Mouse (Mus musculus) Patski (cell line): ENCODE data around the gene Plekhs1. TPM values are rescaled to one million over a fixed set of nuclear protein-coding genes. Genes with fewer than 3 reads are reported as not detected.

Experiments
- ATAC-seq: fragments of 100-300 bp; one replicate; pipeline ENCODE4 v1.8.0; 2021
- CTCF ChIA-PET: fragments of 350-600 bp; sonication (Branson Sonifier 250); formaldehyde crosslinking; loops from one replicate; lab custom pipeline; 2022; ENCODE audit warnings: inconsistent platforms; lab: Charles Lee
- POLR2A ChIA-PET: fragments of 350-600 bp; sonication (Branson Sonifier 250); formaldehyde crosslinking; loops from one replicate; lab custom pipeline; 2022; ENCODE audit warnings: antibody characterized with exemption, inconsistent platforms; lab: Charles Lee
- DNase-seq: peaks from one replicate; pipeline ENCODE4 v3.0.0-alpha.2; 2011; ENCODE audit warnings: low read depth, low spot score
- H3K27me3 ChIP-seq: fragments of 371-371 bp; one replicate; pipeline ENCODE4 v1.5.1; 2021
- CTCF ChIP-seq: fragments of 100-300 bp; IDR thresholded peaks from one replicate; pipeline ENCODE4 v1.5.1; 2021
- in situ Hi-C: fragments of 300-500 bp; cut with MboI; formaldehyde crosslinking; loops from 3 replicates; pipeline ENCODE4 v1.11.1; 2018; ENCODE audit warnings: low pct_unique_long_range_greater_than_20kb, mixed read lengths
- polyA plus RNA-seq: library from polyadenylated mRNA; unstranded; gene quantifications from one replicate; pipeline ENCODE4 v1.2.3, GENCODE M21; 2021

The Plekhs1 gene
- polyA plus RNA-seq, 1 experiment from 2014 or later: 1.8 TPM

DNA sequence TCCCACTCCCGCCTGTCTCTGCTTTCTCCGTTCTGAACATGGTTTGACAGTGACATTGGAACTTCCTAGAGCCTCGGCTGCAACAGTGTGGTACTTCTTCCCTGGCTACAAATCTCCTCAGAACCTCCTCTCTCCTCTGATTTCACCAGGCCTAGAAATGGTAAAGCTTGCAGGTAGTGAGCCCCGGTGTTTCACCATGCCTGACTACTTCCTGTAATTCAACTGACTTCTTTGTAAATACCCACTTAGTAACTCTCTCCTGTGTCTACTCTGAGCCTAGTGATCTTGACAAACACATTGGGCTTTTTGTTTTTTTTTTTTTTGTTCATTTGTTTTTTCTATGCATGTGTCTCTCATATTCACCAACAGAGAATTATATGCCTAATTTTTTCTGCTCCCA is 6.6 kb upstream of the Plekhs1 start:
- DNase-seq (no peak), ATAC-seq (no peak)
- in situ Hi-C loops: no loop called here
- H3K27me3 ChIP-seq: no peaks in the 10 kb centered on the region
- ChIA-PET CTCF (no interaction called here), POLR2A (no interaction called here)
- TF ChIP-seq CTCF: no peak

DNA sequence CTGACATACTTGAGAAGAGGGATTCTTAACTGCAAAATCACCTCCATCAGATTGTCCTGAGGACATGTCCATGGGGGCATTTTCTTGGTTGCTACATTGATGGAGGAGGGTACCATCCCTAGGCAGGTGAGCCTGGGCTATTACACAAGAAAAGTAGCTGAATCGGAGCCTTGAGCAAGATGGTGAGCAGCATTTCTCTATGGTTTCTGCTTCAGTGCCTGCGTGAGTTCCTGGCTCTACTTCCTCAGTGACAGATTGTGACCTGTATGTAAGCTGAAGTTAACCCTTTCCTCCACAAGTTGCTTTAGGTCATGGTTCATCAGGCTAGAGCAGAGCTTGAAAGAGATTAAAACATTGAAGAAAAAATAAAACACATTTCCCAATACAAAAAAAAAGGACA is 6.1 kb upstream of the Plekhs1 start:
- ATAC-seq: no peak

DNA sequence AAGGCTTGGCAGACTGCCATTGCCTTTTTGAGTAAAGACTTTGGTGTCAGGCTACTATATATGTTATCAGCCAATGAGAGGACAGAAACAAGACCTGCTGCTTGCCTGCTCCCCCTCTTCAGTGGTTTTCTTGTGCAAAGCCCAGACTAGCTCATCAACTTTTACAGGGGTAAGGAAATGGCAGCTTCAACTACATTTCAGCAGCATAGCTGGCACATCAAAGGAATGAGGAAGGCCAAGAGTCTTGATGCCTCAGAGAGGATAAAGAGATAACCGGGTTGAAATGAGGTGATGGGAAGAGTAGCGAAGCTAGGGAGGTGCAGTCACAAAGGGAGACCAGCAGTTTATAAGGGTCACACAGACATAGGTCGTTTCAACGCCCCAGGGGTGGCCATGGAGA is 3.9 kb upstream of the Plekhs1 start:
- CTCF ChIA-PET: no interaction called here
- H3K27me3 ChIP-seq: no peaks in the 10 kb centered on the region
- DNase-seq (no peak), ATAC-seq (no peak)
- no peak for TF ChIP-seq CTCF
- in situ Hi-C loops: no loop called here
- POLR2A ChIA-PET: no interaction called here

More for the DNA sequence above, 6.1 kb upstream of the Plekhs1 start:
- in situ Hi-C loops: no loop called here
- POLR2A ChIA-PET: no interaction called here
- DNase-seq: no peak
- H3K27me3 ChIP-seq: no peaks in the 10 kb centered on the region
- CTCF ChIA-PET: no interaction called here
- no peak for TF ChIP-seq CTCF

DNA sequence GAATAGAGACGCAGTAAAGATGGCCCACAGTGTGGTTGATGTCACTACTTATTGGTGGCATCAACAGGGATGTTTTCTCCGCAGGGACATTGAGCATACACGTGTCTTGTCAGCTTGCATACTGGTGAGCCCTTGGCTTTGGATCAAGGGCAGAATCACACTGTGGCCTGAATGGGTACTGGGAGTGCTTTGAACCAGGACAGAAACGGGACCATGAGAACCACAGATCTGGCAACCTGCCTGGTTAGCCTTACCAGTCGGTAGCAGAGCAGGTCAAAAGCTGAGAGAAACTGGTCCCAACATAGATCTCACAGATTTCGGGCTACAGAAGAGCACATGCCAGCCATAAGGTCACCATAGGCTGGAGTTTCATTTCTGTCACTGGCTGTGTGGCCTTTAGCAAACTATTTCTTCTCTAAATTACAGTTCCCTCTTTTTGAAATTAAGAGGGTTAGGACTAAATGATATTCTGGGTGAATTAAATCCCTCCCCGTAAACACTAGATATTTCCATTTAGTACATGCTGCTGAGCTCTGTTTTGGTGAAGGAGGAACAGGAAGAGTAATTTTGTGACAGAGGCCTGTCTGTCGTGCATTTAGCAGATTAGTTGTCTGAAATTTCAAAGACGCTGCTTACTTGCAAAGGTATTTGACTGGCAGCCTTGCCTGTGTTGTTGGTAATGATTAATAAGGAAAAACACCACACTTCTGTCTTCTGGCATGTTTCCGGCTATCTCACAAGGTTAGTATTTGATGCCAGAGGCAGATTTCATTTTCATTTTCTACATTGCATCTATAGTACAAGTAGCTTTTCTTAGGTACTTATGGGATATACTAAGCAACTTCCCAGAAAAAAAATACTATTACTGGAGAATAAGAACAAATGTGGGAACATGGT is 2.0 kb upstream of the Plekhs1 start:
- peak; percentile 68 for DNase-seq
- no peaks in the 10 kb centered on the region for H3K27me3 ChIP-seq
- ChIA-PET CTCF (interaction anchor here (0.7 to 2.0 kb wide), 3 partner anchors 11 to 192 kb away, joined by 3 to 4 read pairs (median 3); no protein-coding TSS in a partner anchor), POLR2A (interaction anchor here (0.9 to 1.1 kb wide), 2 partner anchors 46 to 89 kb away, joined by 3 to 4 read pairs; no protein-coding TSS in a partner anchor)
- in situ Hi-C loops: no loop called here
- ATAC-seq: peak; percentile 38
- TF ChIP-seq CTCF: no peak

DNA sequence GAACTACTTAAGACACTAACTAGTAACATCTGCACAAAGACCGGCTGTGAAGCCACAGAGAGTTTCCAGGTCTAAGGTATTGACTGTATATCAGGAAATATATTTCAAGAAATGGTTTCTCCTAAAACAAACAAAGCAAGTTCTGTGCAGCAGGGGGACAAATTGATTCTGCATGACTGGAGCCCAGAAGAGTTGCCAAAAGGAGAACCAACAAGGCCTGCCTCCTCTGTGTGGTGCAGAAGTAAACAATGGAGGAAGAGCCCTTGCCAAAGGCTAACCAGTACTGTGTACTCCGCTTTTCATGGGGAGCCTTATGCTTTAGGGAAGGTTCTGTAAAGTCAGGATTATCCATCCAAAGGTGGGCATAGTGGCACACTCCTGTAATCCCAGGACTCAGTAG is 1.2 kb upstream of the Plekhs1 start:
- ChIA-PET POLR2A (interaction anchor here (1.1 kb wide), 1 partner anchor 88 kb away, joined by 4 read pairs; no protein-coding TSS in a partner anchor), CTCF (interaction anchor here (1.1 to 2.0 kb wide), 2 partner anchors 12 to 30 kb away, joined by 3 to 4 read pairs; no protein-coding TSS in a partner anchor)
- ATAC-seq: no peak
- in situ Hi-C loops: no loop called here
- no peak for DNase-seq
- no peak for TF ChIP-seq CTCF
- no peaks in the 10 kb centered on the region for H3K27me3 ChIP-seq

DNA sequence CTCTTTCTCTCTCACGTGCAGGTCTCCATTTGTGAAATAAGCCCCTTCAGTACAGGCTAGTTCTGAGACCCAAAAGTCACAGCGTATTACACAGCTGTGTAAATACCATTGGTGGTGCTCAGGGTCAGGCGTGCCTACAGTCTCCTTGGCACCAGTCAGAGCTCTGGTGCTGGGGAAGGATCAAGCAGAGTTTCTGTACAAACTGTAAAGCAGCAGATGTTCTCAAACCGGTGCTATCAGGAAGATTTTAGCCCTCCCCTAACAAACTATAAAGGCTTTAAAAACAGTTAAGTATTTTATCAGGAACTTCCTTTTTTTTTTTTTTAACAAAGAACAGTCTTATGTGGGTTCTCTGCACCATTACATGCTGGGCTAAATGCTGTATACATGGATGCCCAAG is 1.3 kb downstream of the Plekhs1 start:
- POLR2A ChIA-PET: no interaction called here

DNA sequence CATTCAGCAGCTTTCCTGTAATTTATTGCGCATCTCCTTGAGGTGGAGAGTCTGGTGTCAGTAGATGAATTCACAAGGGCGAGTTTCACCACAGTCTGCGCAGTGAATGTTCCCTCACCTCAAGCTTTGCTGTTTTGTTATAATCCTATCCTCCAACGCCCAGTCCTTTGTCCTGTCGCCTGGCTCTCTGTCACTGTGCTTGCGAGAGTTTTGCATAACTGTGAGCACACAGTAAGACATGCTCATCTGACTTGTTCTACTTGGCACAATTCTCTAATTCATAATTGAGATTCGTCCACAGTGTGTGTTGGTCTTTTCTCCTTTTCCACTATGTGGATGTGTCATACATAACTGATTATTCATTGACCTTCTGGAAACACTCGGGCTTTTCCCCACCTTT is 5.0 kb downstream of the Plekhs1 start:
- ATAC-seq: no peak
- DNase-seq: no peak
- TF ChIP-seq CTCF: no peak
- no peaks in the 10 kb centered on the region for H3K27me3 ChIP-seq
- ChIA-PET POLR2A (no interaction called here), CTCF (no interaction called here)
- in situ Hi-C loops: no loop called here

More for the DNA sequence above, 1.3 kb downstream of the Plekhs1 start:
- no peaks in the 10 kb centered on the region for H3K27me3 ChIP-seq
- no peak for ATAC-seq
- CTCF ChIA-PET: interaction anchor here (1.5 kb wide), 1 partner anchor 9 kb away, joined by 6 read pairs; no protein-coding TSS in a partner anchor
- in situ Hi-C loops: no loop called here
- TF ChIP-seq CTCF: no peak
- no peak for DNase-seq

DNA sequence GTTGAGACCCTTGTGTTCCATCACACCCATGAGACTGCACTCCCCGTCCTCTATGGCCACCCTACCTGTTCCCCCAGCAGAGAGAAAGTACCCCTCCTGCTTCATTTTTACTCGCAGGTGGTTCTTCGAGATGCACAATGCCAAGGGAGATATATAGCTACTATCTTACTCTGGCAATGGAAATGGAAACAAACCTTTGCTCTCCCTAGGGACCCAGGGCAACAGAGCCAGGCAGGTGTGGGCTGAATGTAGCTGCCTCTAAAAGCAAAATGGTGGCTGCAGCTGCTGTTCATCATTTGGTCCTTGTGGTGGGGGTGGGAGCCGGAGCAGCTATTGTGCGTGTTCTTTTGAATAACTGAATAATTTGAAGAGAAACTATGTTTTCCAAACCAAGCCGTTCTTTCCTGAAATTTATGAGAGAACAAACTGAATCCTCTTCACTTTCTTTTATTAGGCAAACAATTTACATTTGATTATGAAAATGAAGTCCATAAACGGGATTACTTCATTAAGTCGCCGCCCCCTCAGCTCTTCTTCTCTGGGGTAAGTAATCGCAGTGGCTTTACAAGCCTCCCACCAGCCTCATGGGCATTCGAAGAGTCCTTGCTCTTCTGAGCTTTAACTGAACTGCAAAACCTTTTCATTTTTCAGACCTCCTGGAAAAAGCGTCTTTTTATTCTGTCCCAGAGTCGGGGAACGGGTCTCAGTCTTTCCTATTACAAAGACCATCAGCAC is 9.0 kb downstream of the Plekhs1 start:
- no peak for DNase-seq
- no peak for ATAC-seq
- no peak for TF ChIP-seq CTCF
- POLR2A ChIA-PET: no interaction called here
- H3K27me3 ChIP-seq: no peaks in the 10 kb centered on the region
- in situ Hi-C loops: no loop called here
- CTCF ChIA-PET: no interaction called here

DNA sequence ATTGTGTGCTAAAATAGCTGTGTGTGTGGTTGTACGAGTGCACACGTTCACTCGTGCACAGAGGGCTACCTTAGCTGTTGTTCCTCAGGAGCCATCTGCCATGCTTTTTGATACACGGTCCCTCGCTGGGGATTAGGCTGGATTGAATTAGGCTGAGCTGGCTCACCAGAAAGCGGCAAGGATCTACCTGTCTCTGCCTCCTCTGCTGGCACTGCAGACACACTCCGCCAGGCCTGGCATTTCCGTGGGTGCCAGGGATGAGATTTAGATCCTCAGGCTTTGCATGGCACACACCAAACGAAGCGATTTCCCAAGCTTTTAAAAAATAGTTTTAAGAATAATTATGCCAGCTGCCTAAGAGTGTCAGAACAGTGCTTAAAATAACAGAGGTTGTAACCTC is 10.5 kb downstream of the Plekhs1 start:
- DNase-seq: no peak
- in situ Hi-C loops: no loop called here
- ChIA-PET POLR2A (interaction anchor here (0.5 kb wide), 1 partner anchor 10 kb away, joined by 3 read pairs; the partner anchor contains the start of gene Plekhs1), CTCF (interaction anchor here (0.8 to 1.2 kb wide), 2 partner anchors 9 to 16 kb away, joined by 3 to 6 read pairs; no protein-coding TSS in a partner anchor)
- H3K27me3 ChIP-seq: no peaks in the 10 kb centered on the region
- ATAC-seq: no peak
- no peak for TF ChIP-seq CTCF

DNA sequence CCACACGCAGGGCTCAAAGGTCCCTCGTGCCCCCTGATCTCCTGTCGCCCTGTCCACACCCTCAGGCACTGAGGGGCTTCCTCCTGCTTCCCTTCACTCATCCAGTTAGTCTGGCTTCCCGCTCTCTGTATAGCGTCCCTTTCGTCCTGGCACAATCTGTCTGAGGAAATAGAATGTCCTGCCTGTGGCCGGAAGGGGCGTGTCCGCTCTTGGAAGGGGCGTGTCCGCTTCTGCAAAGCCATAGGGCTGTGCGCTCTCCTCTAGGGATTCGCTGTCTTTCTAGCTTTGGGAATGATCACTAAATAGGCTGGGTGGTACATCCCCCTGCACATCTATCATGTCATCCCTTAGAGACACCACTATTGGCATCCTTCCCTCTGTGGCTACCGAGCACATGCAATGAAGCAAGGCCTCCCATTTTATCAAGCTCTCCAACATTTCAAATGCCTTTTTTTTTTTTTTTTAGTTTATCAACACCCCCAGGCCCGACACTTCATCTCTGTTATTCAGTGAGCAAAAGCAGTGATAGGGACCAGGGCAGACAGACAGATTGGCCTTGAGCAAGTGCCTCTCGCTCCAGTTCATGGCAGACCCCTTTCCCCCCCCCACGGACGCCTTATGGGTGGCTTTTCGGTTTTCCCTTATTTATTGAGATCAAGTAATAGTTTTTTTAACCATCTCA is 13.6 kb downstream of the Plekhs1 start:
- POLR2A ChIA-PET: no interaction called here
- in situ Hi-C loops: no loop called here
- CTCF ChIA-PET: no interaction called here

More for the DNA sequence above, 13.6 kb downstream of the Plekhs1 start:
- TF ChIP-seq CTCF: no peak
- DNase-seq (no peak), ATAC-seq (no peak)
- H3K27me3 ChIP-seq: no peaks in the 10 kb centered on the region
